Mouse (Mus musculus): ENCODE results near the gene Cntn6. TPM values are rescaled to one million over a fixed set of nuclear protein-coding genes. Genes with fewer than 3 reads are reported as not detected.

Cntn6 gene
- polyA plus RNA-seq, 1 experiment: 0.09 TPM

GRCm38 (mm10) chr6:104674249-104674648 is 181.7 kb downstream of the Cntn6 start:
- Histone ChIP-seq H3K27ac (ENCODE audit: insufficient read depth, low read depth, low read length) (no peak overlapping the region), H3K4me1 (ENCODE audit: control insufficient read depth, insufficient read depth, low read length) (no peaks in the 10 kb centered on the region), H3K36me3 (ENCODE audit: control insufficient read depth, insufficient read depth, low read length) (no peaks in the 10 kb centered on the region), H3K27me3 (replicated peaks; ENCODE audit: control insufficient read depth, insufficient read depth, low read length) (no peaks in the 10 kb centered on the region), H3K4me3 (ENCODE audit: insufficient read depth, low read depth, low read length) (no peak overlapping the region)
- no peak for DNase-seq
- TF ChIP-seq POLR2A (IDR thresholded peaks at IDR 0.05; ENCODE audit: low read depth, low read length): no peak
- TF ChIP-seq CTCF (conservative IDR thresholded peaks at IDR 0.05; ENCODE audit: insufficient read depth, insufficient read length, low read depth, low read length): no peak

DNA sequence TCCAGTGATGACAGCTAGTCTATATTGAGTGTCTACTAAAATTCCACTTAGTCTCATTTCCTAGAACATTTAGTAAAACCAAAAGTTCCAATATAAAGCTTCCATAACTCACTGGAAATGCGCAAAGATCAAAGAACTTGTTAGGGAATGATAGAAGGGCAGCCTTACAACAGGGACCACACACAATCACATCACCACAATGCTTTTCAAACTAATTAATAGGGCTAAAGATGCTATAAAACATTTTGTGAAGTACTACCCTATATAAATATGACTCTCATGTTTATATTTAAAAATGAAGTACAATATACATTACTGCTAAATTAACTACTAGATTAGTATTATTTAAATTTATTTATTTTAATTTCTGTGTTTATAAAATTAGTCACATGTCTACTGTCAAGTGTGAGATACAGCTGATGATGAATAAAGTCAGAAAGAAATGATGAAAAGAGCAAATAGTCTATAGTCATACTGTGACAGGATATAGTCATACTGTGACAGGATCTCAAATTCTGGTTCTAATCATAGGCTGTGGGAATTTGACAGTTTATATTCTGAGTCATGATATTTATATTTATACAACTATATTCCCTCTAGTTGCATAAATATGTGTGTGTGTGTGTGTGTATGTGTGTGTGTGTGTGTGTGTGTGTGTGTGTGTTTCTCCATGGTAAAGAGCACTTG is 187.4 kb downstream of the Cntn6 start:
- no peak overlapping the region for H3K27ac ChIP-seq (ENCODE audit: insufficient read depth, low read depth, low read length)

DNA sequence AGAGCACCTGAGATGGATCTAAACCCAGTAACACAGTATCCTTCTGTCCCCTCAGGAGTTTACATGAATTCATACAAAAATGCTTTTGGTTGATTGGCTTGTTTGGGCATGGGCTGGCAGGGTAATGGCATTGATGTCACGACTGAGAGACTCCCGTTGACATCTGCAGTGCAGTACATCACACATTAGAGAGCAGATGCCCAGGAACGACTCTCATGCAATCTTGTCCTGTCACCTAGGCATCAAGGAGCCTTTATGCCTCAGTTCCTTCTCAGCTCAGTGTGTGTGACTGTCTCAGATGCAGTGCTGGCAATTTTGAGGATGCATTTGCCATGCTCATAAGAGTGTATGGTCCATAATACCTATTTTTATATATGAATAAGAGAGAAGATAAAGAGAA is 195.4 kb downstream of the Cntn6 start:
- H3K36me3 ChIP-seq (ENCODE audit: control insufficient read depth, insufficient read depth, low read length): no peaks in the 10 kb centered on the region
- no peak for DNase-seq
- no peaks in the 10 kb centered on the region for H3K27me3 ChIP-seq (replicated peaks; ENCODE audit: control insufficient read depth, insufficient read depth, low read length)
- no peak overlapping the region for H3K27ac ChIP-seq (ENCODE audit: insufficient read depth, low read depth, low read length)
- 59% methylated on average over 3 of the region's 3 CpGs for WGBS
- H3K4me3 ChIP-seq (ENCODE audit: insufficient read depth, low read depth, low read length): no peak overlapping the region
- TF ChIP-seq POLR2A (IDR thresholded peaks at IDR 0.05; ENCODE audit: low read depth, low read length) (no peak), CTCF (conservative IDR thresholded peaks at IDR 0.05; ENCODE audit: insufficient read depth, insufficient read length, low read depth, low read length) (no peak)
- no peaks in the 10 kb centered on the region for H3K4me1 ChIP-seq (ENCODE audit: control insufficient read depth, insufficient read depth, low read length)

More for the DNA sequence above, 187.4 kb downstream of the Cntn6 start:
- H3K27me3 ChIP-seq (replicated peaks; ENCODE audit: control insufficient read depth, insufficient read depth, low read length): no peaks in the 10 kb centered on the region
- no peak overlapping the region for H3K4me3 ChIP-seq (ENCODE audit: insufficient read depth, low read depth, low read length)
- H3K4me1 ChIP-seq (ENCODE audit: control insufficient read depth, insufficient read depth, low read length): no peaks in the 10 kb centered on the region
- 79% methylated on average over 1 of the region's 1 CpGs for WGBS
- TF ChIP-seq POLR2A (IDR thresholded peaks at IDR 0.05; ENCODE audit: low read depth, low read length) (no peak), CTCF (conservative IDR thresholded peaks at IDR 0.05; ENCODE audit: insufficient read depth, insufficient read length, low read depth, low read length) (no peak)
- no peak for DNase-seq
- H3K36me3 ChIP-seq (ENCODE audit: control insufficient read depth, insufficient read depth, low read length): no peaks in the 10 kb centered on the region

- H3K4me3 ChIP-seq (ENCODE audit: insufficient read depth, low read depth, low read length): no peak overlapping the region
- H3K4me1 ChIP-seq (ENCODE audit: control insufficient read depth, insufficient read depth, low read length): no peaks in the 10 kb centered on the region
- H3K36me3 ChIP-seq (ENCODE audit: control insufficient read depth, insufficient read depth, low read length): no peaks in the 10 kb centered on the region
- no peak overlapping the region for H3K27ac ChIP-seq (ENCODE audit: insufficient read depth, low read depth, low read length)
- no peak for DNase-seq
- H3K27me3 ChIP-seq (replicated peaks; ENCODE audit: control insufficient read depth, insufficient read depth, low read length): no peaks in the 10 kb centered on the region
- 82% methylated on average over 6 of the region's 6 CpGs for WGBS
- TF ChIP-seq CTCF (conservative IDR thresholded peaks at IDR 0.05; ENCODE audit: insufficient read depth, insufficient read length, low read depth, low read length) (no peak), POLR2A (IDR thresholded peaks at IDR 0.05; ENCODE audit: low read depth, low read length) (no peak)
Observed at GRCm38 (mm10) chr6:104688439-104689125, 196.0 kb downstream of the Cntn6 start.

DNA sequence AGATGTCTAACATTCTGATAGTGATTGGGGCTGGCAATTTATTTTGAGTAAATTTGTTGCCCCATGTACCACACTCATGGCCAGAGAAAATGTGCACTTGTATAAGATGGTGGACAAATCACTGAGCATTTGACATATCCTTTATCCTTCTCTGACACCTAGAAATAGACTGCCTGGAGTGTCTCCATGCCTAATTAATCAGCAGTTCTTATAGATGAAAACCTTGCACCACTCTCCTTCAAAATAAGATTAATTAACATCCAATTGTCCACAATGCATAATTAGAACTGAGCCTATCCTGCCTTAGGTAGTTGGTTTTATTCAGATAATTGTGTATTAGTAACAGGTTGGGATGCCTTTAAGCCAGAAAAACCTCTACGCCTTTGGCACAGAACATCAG is 236.0 kb downstream of the Cntn6 start:
- no peaks in the 10 kb centered on the region for H3K36me3 ChIP-seq (ENCODE audit: control insufficient read depth, insufficient read depth, low read length)
- no peaks in the 10 kb centered on the region for H3K27me3 ChIP-seq (replicated peaks; ENCODE audit: control insufficient read depth, insufficient read depth, low read length)
- no peak overlapping the region for H3K27ac ChIP-seq (ENCODE audit: insufficient read depth, low read depth, low read length)
- WGBS: 75% methylated on average over 1 of the region's 1 CpGs
- no peak for DNase-seq
- H3K4me1 ChIP-seq (ENCODE audit: control insufficient read depth, insufficient read depth, low read length): no peaks in the 10 kb centered on the region
- H3K4me3 ChIP-seq (ENCODE audit: insufficient read depth, low read depth, low read length): no peak overlapping the region
- TF ChIP-seq POLR2A (IDR thresholded peaks at IDR 0.05; ENCODE audit: low read depth, low read length): no peak
- TF ChIP-seq CTCF (conservative IDR thresholded peaks at IDR 0.05; ENCODE audit: insufficient read depth, insufficient read length, low read depth, low read length): no peak

DNA sequence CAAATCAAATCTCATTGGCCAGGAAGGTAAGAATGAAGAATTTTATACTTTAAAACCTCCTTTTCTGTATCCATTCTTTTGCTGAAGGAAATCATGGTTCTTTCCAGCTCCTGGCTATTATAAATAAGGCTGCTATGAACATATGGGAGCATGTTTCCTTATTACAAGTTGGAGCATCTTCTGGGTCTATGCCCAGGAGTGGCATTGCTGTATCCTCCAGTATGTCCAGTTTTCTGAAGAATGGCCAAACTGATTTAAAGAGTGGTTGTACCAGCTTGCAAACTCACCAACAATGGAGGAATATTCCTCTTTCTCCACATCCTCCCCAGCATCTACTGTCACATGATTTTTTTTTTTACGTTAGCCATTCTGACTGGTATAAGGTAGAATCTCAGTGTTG is 241.7 kb downstream of the Cntn6 start:
- DNase-seq: no peak
- Histone ChIP-seq H3K36me3 (ENCODE audit: control insufficient read depth, insufficient read depth, low read length) (no peaks in the 10 kb centered on the region), H3K4me3 (ENCODE audit: insufficient read depth, low read depth, low read length) (no peak overlapping the region), H3K27ac (ENCODE audit: insufficient read depth, low read depth, low read length) (no peak overlapping the region), H3K4me1 (ENCODE audit: control insufficient read depth, insufficient read depth, low read length) (no peaks in the 10 kb centered on the region), H3K27me3 (replicated peaks; ENCODE audit: control insufficient read depth, insufficient read depth, low read length) (no peaks in the 10 kb centered on the region)
- no peak for TF ChIP-seq POLR2A (IDR thresholded peaks at IDR 0.05; ENCODE audit: low read depth, low read length)
- no peak for TF ChIP-seq CTCF (conservative IDR thresholded peaks at IDR 0.05; ENCODE audit: insufficient read depth, insufficient read length, low read depth, low read length)
- WGBS: 91% methylated on average over 1 of the region's 1 CpGs

- WGBS: 88% methylated on average over 4 of the region's 4 CpGs
Observed at GRCm38 (mm10) chr6:104738999-104739398, 246.4 kb downstream of the Cntn6 start.

More at GRCm38 (mm10) chr6:104738999-104739398, 246.4 kb downstream of the Cntn6 start:
- no peaks in the 10 kb centered on the region for H3K36me3 ChIP-seq (ENCODE audit: control insufficient read depth, insufficient read depth, low read length)
- H3K27ac ChIP-seq (ENCODE audit: insufficient read depth, low read depth, low read length): no peak overlapping the region
- no peak overlapping the region for H3K4me3 ChIP-seq (ENCODE audit: insufficient read depth, low read depth, low read length)
- H3K27me3 ChIP-seq (replicated peaks; ENCODE audit: control insufficient read depth, insufficient read depth, low read length): no peaks in the 10 kb centered on the region
- TF ChIP-seq POLR2A (IDR thresholded peaks at IDR 0.05; ENCODE audit: low read depth, low read length): no peak
- TF ChIP-seq CTCF (conservative IDR thresholded peaks at IDR 0.05; ENCODE audit: insufficient read depth, insufficient read length, low read depth, low read length): no peak
- DNase-seq: no peak
- H3K4me1 ChIP-seq (ENCODE audit: control insufficient read depth, insufficient read depth, low read length): no peaks in the 10 kb centered on the region

Measured in kidney, adult 2 months (tissue).